Mouse (Mus musculus): ENCODE results near the gene Ctcfl.

DNA sequence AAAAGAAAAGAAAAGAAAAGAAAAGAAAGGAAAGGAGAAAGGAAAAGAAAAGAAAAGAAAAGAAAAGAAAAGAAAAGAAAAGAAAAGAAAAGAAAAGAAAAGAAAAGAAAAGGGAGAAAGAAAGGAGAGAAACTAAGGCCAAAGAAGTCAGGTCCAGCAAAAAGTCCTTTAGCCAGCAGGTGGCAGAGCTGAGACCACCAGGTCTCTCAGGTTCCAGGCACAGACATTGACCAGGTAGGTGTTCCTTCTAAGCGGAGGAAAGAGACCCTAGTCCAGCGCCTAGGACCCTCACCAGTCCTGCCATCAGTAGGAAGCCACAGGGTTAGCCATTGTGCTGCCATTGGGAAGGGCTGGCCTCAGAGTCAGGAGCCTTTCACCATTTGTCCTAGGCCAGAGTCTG, 45.0 kb upstream of the Ctcfl start:
- TF ChIP-seq POLR2A (IDR thresholded peaks at IDR 0.05; ENCODE audit: insufficient read depth, low read length) (no peak), CTCF (IDR thresholded peaks at IDR 0.05; ENCODE audit: low read depth, low read length) (peak; percentile 73)

Data from ES-Bruce4 (cell line).